Mouse (Mus musculus) layer of hippocampus, adult 9-11 months (tissue): ENCODE results near the gene Adh6b.

ENCODE experiments used
- DNase-seq: peaks from one replicate; pipeline ENCODE4 v3.0.0; 2022

The Adh6b gene

GRCm38 (mm10) chr3:138341471-138341870 lies at the start of gene Adh6b:
Gene Adh6b, plus strand, starts transcription at chr3:138341775.
- no peak for DNase-seq

- DNase-seq, result no peak
Measured at GRCm38 (mm10) chr3:138293298-138293895, 48.2 kb upstream of the Adh6b start.

DNA sequence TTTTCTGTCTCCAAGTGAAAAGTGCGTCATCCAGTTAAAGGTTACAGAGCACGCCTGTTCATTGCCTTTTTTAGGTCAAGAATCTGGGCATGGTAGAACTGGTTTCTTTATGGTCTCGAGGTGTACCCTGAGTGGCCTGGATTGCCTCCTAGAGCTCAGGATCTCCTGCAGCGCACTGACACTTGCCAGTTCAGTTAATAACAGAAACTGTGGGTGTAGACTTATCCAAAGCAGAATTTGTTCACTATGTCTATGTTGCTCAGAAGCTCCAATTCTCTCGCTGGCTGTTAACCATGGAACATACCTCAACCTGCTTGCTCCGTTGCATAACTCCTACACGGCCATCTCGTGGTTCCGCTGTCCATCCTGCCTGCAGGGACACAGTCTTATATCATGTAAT lies 41.4 kb upstream of the Adh6b start:
- DNase-seq, result no peak

- DNase-seq, result no peak
Measured at GRCm38 (mm10) chr3:138302676-138303075, 38.9 kb upstream of the Adh6b start.

DNA sequence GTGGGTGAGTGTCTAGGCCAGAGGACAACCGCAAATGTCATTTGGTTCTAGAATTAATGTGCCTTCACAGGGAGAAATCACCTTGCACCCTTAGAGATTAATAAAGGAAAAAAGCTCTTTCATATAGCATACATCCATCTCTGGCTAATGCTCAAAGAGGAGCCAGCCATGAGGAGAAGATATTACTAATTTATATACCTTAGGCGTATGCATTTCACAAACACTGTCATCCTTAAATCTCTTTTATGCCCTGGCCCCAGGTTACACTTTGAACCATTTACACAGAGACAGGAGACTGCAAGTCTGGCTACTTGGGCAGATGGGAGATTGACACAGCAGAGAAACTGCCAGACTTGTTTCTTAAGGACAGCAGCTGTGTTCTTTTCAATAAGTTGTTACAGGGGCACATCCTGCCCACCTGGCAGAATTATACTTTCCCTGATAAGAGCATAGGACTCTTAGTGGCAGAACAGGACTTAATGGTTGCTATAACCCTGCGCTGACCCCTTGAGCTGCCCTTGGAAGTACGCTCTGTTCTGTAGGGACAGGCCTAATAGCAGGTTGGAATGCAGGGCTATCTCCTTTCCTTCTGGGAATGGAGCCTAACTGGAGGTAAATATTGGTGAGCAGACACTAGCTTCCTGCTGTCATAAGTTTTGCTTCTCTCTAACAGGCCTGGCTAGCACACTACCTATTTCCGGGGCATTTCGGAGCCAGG lies 37.6 kb upstream of the Adh6b start:
- DNase-seq, result no peak

DNA sequence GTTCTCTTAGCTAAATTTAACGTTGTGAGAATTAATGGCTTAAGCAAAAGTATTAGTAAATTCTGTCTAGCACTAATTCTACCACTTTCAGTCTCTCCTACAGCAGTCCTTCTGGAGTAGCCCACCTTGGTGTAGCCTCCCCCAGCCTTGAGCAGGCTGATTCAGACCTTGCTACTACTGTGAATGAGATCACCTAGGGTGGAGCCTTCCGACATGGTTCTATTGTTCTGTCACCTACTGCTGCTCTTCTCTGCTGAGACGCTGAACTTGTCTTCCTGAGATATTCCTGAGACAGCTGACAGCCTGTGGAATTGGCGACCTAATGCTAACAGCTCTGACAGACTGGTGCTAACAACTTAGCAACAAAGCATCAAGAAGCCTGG lies 37.1 kb upstream of the Adh6b start:
- no peak for DNase-seq

DNA sequence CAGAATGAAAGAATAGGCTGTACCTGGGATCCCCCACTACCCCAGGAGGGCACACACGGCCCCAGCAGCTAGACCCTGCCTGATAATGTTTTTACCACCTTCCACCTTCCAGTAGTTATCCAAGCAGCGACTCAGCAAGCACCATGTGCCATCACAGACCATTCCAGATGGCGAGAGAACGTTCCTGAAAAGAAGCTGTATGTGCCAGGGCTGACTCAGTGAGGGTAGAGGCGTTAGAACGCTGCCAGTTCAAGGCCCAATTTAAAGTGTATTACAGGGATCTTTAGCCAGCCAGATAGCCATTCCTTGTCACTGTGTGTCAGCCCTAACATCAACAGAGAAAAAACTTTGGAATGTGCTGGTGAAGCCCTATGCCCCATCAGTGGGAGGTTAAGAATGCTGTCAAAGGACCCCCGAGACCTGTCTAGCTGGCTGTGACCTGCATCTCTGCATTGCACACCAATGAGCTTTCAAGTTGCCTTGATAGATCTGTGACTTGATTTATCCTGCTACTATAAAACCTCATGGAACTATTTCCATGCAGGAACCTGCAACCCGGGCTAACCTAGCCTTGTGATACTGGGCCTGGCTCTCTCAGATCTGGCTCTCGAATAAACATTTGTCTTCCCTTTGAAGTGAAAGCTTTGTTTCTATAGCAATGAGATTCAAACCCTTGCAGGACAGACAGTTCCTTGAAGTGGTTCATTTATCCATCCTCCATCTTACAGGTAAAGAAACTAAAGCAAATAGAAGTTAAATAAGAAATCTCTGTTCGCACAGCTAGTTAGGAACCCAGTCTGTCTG lies 35.9 kb upstream of the Adh6b start:
- DNase-seq, result peak; percentile 28

GRCm38 (mm10) chr3:138306290-138306683 lies 35.3 kb upstream of the Adh6b start:
- DNase-seq, result no peak

GRCm38 (mm10) chr3:138309910-138310309 lies 31.7 kb upstream of the Adh6b start:
- DNase-seq, result no peak

DNA sequence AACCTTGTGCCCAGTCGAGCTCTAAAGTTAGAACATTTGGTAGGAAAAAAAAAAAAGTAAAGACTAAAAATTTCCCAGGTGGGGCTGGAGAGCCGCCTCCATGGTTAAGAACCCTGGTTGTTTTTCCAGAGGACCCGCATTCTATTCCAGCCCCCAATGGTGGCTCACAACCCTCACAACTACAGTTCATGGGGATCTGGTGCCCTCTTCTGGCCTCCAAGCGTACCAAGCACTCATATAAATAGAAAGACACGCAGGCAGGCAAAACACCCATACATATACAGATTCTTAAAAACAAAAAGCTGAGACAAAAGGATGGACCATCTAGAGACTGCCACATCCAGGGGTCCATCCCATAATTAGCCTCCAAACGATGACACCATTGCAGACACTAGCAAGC lies 30.6 kb upstream of the Adh6b start:
- DNase-seq, result no peak

- DNase-seq, result no peak
Measured at GRCm38 (mm10) chr3:138312965-138313364, 28.6 kb upstream of the Adh6b start, which contains the start of gene Adh6a. Gene Adh6a, plus strand, starts transcription at chr3:138313286.

GRCm38 (mm10) chr3:138316908-138317472 lies 24.6 kb upstream of the Adh6b start:
- DNase-seq, result no peak

DNA sequence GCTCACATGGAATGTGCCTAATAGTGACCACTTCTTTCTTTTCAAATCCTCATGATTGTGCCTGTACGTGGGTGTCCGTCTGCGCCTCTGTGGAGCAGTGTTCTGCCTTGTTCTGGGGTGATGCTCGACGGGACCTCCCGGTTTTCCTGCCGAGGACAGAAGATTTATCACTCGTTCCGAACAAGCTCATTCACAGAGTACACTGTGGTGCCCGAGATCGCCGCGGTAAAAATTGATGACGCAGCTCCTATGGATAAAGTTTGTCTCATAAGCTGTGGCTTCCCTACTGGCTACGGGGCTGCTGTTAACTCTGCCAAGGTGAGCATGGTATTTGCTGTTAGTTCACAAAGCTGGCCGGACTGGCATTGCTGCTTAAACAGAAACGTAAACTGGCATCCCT lies 16.6 kb upstream of the Adh6b start:
- no peak for DNase-seq

GRCm38 (mm10) chr3:138325466-138325865 lies 16.1 kb upstream of the Adh6b start:
- no peak for DNase-seq

GRCm38 (mm10) chr3:138333910-138334309 lies 7.7 kb upstream of the Adh6b start:
- no peak for DNase-seq

DNA sequence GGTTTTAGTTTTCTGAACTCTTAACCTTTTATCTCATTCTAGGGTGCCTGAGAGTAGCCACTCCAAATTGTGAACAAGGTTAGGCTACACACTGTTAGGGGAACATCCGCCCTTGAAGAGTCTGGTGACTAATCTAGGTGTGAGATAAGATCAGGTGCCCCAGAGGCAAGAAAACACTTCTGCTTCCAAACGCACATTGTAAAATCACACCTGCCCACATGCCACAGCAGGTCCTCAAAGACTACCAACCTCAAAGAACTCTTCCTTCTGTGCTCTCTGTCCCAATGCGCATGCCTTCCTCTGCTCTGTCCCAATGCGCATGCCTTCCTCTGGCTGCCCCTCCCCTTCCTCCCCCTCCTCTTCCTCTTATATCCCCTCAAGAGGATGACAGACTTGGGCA lies 7.3 kb upstream of the Adh6b start:
- no peak for DNase-seq

DNA sequence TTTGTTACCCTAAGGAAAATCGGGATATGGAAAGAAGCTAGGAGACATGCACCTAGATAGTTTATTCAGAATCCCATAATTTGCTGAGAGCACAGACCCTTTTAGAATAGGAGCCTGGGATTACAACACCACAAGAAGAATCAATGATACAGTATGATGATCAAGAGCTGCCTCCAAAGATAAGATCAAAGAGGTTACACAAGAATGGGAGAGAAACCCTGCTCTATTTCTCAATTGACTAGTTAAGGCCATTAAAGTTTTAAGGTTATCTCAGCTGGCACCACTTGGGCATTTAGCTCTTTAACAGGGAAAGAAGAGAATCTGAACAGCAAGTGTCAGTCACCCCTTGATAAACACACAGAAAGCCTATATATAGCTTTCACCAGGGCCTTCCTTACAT lies 6.0 kb upstream of the Adh6b start:
- DNase-seq, result no peak

DNA sequence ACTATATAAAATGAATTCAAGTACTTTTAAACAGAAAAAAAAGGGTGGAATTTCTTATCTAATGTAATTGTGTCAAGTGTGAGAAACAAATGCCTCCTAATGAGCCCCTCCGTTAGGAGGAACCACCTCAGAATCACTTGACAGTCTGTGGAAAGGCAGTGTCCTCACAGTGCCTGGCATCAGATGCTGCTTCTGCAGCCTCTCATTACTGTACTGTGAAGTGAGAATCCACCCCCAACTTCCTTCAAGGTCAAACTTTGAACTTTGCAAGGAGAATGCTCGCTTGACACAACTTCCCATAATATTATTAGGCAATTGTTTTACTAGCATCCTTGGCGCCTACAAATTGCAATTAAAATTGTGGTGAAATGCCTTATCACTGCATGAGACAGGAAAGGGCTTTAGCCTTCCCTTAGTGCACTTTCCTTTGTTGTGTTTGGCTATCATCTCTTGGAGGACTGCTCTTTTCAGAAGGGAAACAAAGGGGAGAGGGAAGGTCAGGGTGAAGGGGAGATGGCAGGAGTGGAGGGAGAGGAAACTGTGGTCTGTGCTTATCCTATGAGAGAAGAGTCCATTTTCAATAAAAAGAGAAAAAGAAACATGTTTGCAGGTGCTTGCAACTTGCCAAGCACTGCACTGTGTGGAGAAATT lies 5.3 kb upstream of the Adh6b start:
- no peak for DNase-seq

DNA sequence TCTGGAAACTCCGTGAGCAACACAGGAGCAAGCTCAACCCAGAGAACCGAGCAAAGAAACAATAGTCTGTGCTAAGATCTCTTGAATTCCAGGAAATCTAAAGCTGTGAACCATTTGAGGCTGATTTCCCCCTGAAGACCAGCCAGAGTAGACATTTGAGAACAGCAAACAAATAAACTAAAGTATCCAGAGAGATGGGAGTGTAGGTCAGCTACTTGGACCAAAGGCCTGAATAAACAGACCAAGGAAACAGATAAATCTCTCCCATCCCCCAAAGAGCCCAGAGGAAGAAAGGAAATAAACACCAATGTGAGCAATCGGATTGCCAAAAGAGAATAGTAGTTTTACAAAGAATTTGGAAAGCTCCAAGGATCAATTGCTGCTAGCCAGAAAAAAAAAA lies 5.5 kb downstream of the Adh6b start:
- no peak for DNase-seq

GRCm38 (mm10) chr3:138352012-138352809 lies 10.6 kb downstream of the Adh6b start:
- DNase-seq, result no peak

- DNase-seq, result no peak
Measured at GRCm38 (mm10) chr3:138358856-138359255, 17.3 kb downstream of the Adh6b start.

- no peak for DNase-seq
Measured at GRCm38 (mm10) chr3:138360721-138361120, 19.1 kb downstream of the Adh6b start.
